Mouse (Mus musculus) thymus, adult 2 months (tissue): ENCODE results near the gene Cryba2.

Experiments used
- CTCF ChIP-seq: fragments of 200-500 bp; IDR thresholded peaks from 2 replicates; pipeline ENCODE4 v1.5.1; 2012; ENCODE audit warnings: mild to moderate bottlenecking, control low read depth, low read length, moderate library complexity, borderline replicate concordance; ENCODE audit not compliant: control insufficient read depth, poor library complexity, insufficient read depth; ENCODE audit errors: extremely low read depth
- POLR2A ChIP-seq: fragments of 200-500 bp; IDR thresholded peaks from 2 replicates; pipeline ENCODE4 v1.6.1; 2012; ENCODE audit warnings: mild to moderate bottlenecking, low read length, control low read depth, moderate library complexity; ENCODE audit not compliant: control insufficient read depth, poor library complexity, insufficient read depth; ENCODE audit errors: extremely low read depth

DNA sequence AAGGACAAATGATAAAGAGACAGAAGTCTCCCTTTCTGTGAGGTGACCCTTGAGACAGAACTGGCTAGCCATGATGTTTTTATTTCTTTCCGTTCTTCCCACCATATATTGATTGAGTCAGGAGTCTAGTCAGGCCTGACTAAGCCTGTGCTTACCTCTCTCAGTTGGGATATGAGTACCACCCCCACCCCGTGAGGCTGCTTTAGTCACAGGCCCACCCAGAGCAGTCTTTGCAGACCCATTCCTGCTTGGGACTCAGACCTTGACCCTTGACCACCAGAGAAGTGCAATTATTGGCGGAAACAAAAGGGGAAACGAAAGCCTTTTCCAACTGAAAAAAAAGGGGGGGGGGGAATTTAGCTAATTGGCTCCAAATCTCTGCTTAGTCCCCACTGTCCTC, 35.3 kb downstream of the Cryba2 start:
- TF ChIP-seq CTCF, result no peak
- TF ChIP-seq POLR2A, result no peak
